Mouse (Mus musculus) activated CD4-positive, CD25-positive, alpha-beta regulatory T cell, adult 4 months (primary cell): ENCODE data around the gene Serpinf2. TPM values are rescaled to one million over a fixed set of nuclear protein-coding genes. Genes with fewer than 3 reads are reported as not detected.

Experiments used
- ATAC-seq: one replicate; pipeline ENCODE4 v1.8.0; 2017
- polyA plus RNA-seq, 2 experiments: library from polyadenylated mRNA; unstranded; fragments of 100-300 nt; shearing (Covaris generic); gene quantifications; one replicate each; pipeline ENCODE4 v1.2.1; 2017

The Serpinf2 gene
- polyA plus RNA-seq = not detected

GRCm38 (mm10) chr11:75439363-75439762 lies at the start of gene Serpinf2:
TSS of gene Serpinf2 (minus strand) at chr11:75439591.
- no peak for ATAC-seq

GRCm38 (mm10) chr11:75487496-75487895 lies 48.1 kb upstream of the Serpinf2 start:
- ATAC-seq = no peak

GRCm38 (mm10) chr11:75486601-75487285 lies 47.4 kb upstream of the Serpinf2 start, which contains the start of gene Prpf8:
TSS of gene Prpf8 (plus strand) at chr11:75486816.
- peak; percentile 100 for ATAC-seq

- ATAC-seq = no peak
These were observed 46.8 kb upstream of the Serpinf2 start for GRCm38 (mm10) chr11:75486192-75486591.

- no peak for ATAC-seq
These were observed 34.0 kb upstream of the Serpinf2 start for GRCm38 (mm10) chr11:75473376-75473775.

GRCm38 (mm10) chr11:75472469-75473081 lies 33.2 kb upstream of the Serpinf2 start:
- peak; percentile 84 for ATAC-seq

GRCm38 (mm10) chr11:75470675-75471074 lies 31.3 kb upstream of the Serpinf2 start:
- ATAC-seq = no peak

GRCm38 (mm10) chr11:75469261-75469660 lies 29.9 kb upstream of the Serpinf2 start:
- no peak for ATAC-seq

- no peak for ATAC-seq
These were observed 29.0 kb upstream of the Serpinf2 start for GRCm38 (mm10) chr11:75468410-75468809.

GRCm38 (mm10) chr11:75467512-75468215 lies 28.3 kb upstream of the Serpinf2 start:
- no peak for ATAC-seq

- ATAC-seq = no peak
These were observed 27.5 kb upstream of the Serpinf2 start for GRCm38 (mm10) chr11:75466731-75467505.

- ATAC-seq = no peak
These were observed 25.7 kb upstream of the Serpinf2 start for GRCm38 (mm10) chr11:75465051-75465450.

GRCm38 (mm10) chr11:75464417-75464816 lies 25.0 kb upstream of the Serpinf2 start:
- no peak for ATAC-seq

GRCm38 (mm10) chr11:75463624-75464023 lies 24.2 kb upstream of the Serpinf2 start:
- no peak for ATAC-seq

GRCm38 (mm10) chr11:75462865-75463336 lies 23.5 kb upstream of the Serpinf2 start:
- ATAC-seq = no peak

GRCm38 (mm10) chr11:75462253-75462783 lies 22.9 kb upstream of the Serpinf2 start:
- ATAC-seq = no peak

GRCm38 (mm10) chr11:75461743-75462252 lies 22.4 kb upstream of the Serpinf2 start:
- ATAC-seq = no peak

- peak; percentile 84 for ATAC-seq
These were observed 21.7 kb upstream of the Serpinf2 start, which contains the start of gene Tlcd2 for GRCm38 (mm10) chr11:75460844-75461742. TSS of gene Tlcd2 (plus strand) at chr11:75461715.

GRCm38 (mm10) chr11:75460103-75460843 lies 20.9 kb upstream of the Serpinf2 start:
- peak; percentile 40 for ATAC-seq

GRCm38 (mm10) chr11:75459751-75460102 lies 20.3 kb upstream of the Serpinf2 start:
- no peak for ATAC-seq
